Mouse (Mus musculus): ENCODE data around the gene Slc25a54.

The Slc25a54 gene

DNA sequence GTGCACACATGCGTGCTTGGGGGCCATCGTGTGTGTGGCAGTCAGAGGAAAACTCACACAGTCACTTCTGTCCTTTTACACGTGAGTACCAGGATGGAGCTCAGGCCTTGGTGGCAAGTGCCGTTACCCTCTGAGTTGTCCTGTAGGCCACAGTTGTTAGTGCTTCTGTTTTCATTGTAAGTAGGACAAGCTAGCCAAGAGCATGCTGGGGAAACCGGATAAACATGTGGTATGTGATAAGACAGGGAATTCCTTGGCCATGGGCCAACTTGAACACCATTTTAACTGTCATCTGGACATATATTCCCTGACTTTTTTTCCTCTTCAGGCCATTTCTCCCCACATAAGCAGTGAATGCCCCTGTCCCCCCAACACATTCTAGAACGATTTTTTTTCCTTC lies 45.3 kb downstream of the Slc25a54 start:
- DNase-seq: no peak

DNA sequence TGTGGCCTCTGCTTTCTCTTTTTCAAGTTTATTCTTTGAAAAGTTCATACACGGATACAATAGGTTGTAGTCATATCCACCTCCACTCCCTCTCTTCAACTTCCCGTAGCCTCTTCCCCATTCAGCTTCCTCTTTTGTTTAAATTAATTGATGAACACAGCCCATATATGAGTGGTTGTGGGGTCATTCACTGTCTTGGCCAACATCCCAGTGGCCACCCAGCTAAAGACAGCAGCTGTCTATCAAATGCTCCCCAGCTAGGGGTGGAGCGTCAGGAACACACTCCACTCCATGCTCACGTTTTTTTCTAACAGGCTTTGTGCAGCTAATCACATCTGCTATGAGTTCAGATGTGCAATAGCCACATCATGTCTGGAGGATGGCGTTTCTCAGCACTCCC lies 49.5 kb downstream of the Slc25a54 start:
- DNase-seq: no peak

DNA sequence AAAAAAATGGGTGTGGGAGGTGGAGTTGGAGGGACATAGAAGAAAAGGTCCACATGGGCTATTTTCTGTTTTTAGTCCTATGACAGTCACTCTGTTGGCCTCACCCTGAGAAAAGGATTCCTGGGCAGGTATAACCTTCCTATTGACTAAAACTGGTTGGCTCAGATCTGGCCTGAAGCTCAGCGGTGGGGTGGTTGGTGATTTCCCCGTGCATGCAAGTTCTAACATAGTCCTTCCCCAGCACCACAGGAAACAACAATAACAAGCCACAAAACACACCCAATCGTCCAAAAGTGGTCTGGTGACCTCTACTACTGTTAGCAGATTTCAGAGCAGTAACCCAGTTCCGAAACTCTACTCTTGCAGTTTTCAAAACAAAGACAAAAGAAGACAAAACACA lies 52.7 kb downstream of the Slc25a54 start:
- no peak for DNase-seq

DNA sequence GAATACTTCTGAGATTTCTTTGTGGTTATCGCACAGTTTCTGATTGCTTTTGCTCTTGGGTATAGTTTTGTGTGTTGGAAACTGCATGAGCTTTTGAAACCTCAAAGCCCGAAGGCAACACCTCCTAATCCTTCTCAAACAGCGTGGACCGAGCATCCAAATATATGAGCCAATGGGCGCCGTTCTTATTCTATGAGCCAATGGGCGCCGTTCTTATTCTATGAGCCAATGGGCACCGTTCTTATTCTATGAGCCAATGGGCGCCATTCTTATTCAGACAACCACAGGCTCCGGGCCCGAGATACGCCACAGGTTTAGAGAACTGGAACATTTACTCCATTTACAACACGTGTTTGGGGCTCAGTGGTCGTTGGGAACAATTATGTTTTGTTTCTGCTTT lies 53.8 kb downstream of the Slc25a54 start:
- DNase-seq: no peak

DNA sequence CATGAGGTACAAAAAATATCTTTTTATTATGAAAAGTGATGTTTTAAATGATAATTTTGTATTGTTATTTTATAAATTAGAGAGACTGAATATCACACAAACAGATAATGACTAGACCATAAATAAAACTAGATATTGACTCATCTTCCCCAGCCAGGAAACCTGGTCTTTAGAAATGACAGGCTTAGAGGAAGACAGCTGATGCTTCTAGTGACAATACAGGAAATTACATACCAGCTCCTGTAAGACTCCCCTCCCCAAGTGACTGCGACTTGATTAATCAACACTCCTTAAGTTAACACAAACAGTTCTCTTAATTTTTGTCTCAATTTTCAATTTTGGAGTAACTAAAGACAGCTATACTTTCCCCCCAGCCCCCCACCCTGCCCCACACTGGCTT lies 55.1 kb downstream of the Slc25a54 start:
- DNase-seq: no peak

DNA sequence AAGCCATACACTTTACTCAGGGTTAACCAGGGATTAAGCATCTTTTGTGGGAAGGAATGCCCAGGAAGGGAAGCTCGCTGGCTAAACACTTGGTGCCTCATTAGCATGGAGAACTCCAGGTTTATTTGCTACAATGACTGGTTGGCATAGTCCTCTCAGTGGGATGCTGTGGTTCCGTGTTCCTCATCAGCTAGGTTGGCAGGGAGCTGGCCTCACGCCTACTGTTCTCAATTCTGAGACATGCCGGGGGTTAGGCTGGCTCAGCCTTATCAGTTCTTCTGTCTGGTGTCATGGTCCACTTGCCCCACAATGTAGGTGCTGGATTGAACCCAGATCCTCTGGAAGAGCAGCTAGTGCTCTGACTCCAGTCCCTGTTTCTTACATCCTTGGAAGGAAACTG lies 72.3 kb downstream of the Slc25a54 start:
- DNase-seq: no peak

DNA sequence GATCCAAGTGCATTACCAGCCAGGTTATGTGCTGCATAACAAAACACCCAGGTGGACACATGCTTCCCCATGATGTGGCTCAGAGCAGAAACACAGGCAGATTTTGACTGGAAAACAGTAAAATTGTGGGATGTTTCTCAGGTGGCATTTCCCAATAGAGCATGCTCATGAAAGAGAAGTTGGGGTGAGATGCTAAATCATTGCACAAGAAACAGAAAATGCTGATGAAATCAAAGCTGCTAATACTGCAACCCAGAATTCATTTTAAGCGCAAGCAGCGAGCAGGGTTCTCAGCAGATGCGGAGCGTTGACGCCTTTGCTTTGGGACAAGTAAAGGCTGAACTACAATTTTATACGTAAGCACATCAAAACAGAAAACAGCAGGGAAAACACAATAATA lies 73.1 kb downstream of the Slc25a54 start:
- no peak for DNase-seq

DNA sequence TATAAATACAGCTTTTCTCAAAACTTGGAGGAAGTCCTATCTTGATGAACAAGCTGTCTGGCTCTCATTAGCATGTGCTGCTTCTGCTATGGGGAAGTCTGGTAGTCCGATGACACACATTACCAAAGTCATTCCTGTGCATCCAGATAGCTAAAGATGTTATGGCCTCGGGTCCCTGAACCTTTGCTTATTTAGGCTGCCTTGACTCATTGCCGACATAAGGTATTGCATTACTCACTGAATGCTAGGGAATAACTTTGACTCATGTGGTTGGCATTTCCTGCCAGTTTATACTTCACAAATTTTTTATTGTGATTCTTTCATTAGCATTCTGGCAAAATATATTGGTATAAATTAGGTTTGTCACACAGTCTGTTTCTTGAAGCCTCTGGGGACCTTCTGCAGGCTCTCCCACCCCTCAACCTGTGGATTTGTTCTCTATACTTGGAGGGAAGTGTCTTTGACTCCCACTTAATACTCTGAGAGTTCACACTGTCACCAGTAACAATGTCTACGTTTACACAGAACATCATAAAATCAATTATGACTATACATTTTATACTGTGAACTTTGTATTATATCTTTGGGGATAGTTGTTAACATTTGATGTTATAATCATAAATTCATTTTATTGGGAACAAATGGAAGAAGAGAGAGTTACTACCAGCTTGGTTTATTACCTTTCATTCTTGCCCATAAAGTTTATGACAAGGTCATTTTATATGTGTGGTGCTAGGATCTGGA lies 75.8 kb downstream of the Slc25a54 start:
- no peak for DNase-seq

DNA sequence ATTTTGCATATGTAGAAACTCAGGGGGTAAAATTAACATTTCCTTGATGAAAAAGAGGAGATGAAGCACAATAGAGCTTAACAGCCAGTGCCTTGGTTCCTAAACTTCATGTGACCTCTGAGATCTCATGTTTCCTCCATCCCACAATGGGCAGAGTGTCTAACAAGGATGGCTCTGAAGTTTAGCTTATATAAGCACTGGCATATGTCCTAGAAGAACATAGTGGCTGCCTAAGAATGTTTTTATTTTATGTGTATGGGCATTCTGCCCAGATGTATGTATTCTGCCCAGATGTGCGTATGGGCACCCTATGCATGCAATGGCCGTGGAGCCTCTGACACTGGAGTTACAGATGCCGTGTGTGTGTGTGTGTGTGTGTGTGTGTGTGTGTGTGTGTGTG lies 77.2 kb downstream of the Slc25a54 start:
- no peak for DNase-seq

DNA sequence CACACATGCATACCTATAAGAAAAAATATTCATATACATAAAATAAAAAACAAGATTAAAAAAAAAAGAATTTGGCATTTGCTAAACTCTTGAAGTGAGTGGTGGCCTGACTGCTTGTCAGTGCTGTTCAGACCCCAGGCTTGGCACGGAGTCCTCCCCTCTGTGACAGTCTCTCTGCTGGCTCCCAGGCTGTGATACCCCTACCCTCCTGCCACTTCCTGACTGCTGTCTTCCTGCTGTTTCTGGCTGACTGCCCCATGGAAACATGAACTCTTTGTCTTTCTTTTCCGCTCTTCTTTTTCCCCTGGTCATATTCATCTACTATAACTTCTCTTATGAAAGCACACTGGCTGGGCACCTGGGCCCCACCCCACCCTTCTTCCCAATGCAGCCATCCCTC lies 83.8 kb downstream of the Slc25a54 start:
- DNase-seq: no peak

DNA sequence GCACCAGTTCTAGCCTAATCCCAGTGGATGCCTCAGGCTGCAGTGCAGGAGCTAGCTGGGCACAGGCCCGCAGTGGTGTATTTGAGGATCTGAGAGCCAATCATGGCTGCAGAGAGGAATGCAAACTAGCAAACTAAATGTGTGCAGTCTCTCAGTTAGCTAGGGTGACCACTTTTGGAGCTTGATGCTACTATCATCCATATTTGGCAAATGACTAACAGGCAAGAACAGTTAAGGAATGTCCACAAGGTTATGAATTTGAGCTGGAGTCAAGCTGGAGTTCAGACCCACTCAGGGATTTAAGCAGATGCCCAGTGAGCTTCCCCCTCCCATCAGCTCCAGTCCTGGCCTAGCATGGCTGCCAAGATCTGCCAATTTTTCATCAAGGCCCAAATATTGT lies 84.4 kb downstream of the Slc25a54 start:
- DNase-seq: no peak

DNA sequence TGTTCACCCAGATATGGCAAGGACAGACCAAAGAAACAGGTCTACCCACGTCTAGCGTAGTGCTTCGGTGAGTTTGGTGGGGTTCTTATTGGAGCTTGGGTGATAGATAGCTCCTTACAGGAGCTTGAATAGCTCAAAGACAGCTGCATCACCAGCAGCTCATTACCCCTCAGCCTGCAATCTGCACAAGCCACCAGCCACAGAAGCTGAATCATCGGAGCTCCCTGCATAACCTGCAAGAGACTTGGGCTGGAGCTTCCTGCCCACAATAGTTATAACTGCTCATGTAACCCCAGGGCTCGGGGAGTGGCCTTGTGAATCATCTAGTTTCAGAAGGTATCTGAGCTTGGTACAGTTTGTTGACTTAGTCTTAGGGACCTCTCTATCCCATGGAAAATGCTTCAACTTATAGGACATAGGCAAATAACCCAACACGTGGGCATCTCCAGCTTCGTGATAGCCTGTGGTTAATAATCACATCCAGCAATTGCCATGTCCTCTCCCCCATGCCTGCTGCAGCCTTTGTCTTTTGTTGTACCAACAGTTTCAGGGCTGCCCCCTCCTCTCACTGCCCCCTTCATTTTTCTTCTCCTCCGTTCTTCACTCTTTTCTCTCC lies 85.1 kb downstream of the Slc25a54 start:
- no peak for DNase-seq
